Mouse (Mus musculus) liver, embryonic 14.5 days (tissue): ENCODE results near the gene Apcs. TPM values are rescaled to one million over a fixed set of nuclear protein-coding genes. Genes with fewer than 3 reads are reported as not detected.

Source experiments
- ATAC-seq: fragments of 200-750 bp; cut with Nextera tagmentation; 2 replicates; pipeline ENCODE4 v1.8.0; 2017; ENCODE audit warnings: moderate number of reproducible peaks, mild to moderate bottlenecking, moderate library complexity; ENCODE audit not compliant: insufficient read depth
- DNase-seq, 3 experiments: peaks; one replicate each; pipeline ENCODE4 v3.0.0-alpha.2; 2012 to 2013; ENCODE audit warnings: low read depth in 3 of 3, low spot score in 3 of 3
- H3K27ac ChIP-seq: fragments of 300-500 bp; sonication (generic); 2 replicates; pipeline ENCODE4 v1.5.1; 2014; ENCODE audit warnings: moderate library complexity, mild to moderate bottlenecking, control low read depth, inconsistent platforms
- H3K27me3 ChIP-seq: fragments of 300-500 bp; sonication (generic); 2 replicates; pipeline ENCODE4 v1.6.1; 2014; ENCODE audit warnings: mild to moderate bottlenecking, low read length, moderate library complexity; ENCODE audit not compliant: control insufficient read depth, insufficient read depth
- H3K36me3 ChIP-seq: fragments of 300-500 bp; sonication (generic); replicated peaks from 2 replicates; pipeline ENCODE4 v1.6.1; 2014; ENCODE audit warnings: low read depth; ENCODE audit not compliant: control insufficient read depth, insufficient read depth
- H3K4me1 ChIP-seq, 2 experiments: fragments of 200-500 bp in 1 of 2; fragments of 300-500 bp in 1 of 2; sonication (generic) in 1 of 2; replicated peaks; 2 replicates each; pipeline ENCODE4 v1.6.1; 2012 to 2014; ENCODE audit warnings: antibody characterized with exemption in 1 of 2, inconsistent platforms in 1 of 2, low read length in 1 of 2; ENCODE audit not compliant: control insufficient read depth in 2 of 2, insufficient read depth in 2 of 2
- H3K4me2 ChIP-seq: fragments of 300-500 bp; sonication (generic); 2 replicates; pipeline ENCODE4 v1.6.1; 2014; ENCODE audit warnings: low read depth, mild to moderate bottlenecking, control low read depth, moderate library complexity
- H3K4me3 ChIP-seq, 2 experiments: fragments of 200-500 bp in 1 of 2; fragments of 300-500 bp in 1 of 2; sonication (generic) in 1 of 2; 2 replicates each; pipeline ENCODE4 v1.5.1; 2012 to 2014; ENCODE audit warnings: low read depth in 2 of 2, low read length in 2 of 2, mild to moderate bottlenecking in 2 of 2, control low read depth in 1 of 2, inconsistent platforms in 1 of 2, moderate library complexity in 1 of 2; ENCODE audit not compliant: insufficient read depth in 1 of 2
- H3K9ac ChIP-seq: fragments of 300-500 bp; sonication (generic); replicated peaks from 2 replicates; pipeline ENCODE4 v1.6.1; 2014; ENCODE audit warnings: mild to moderate bottlenecking, control low read depth, moderate library complexity
- H3K9me3 ChIP-seq: fragments of 300-500 bp; sonication (generic); 2 replicates; pipeline ENCODE4 v1.6.1; 2016; ENCODE audit warnings: low read length, mixed read lengths; ENCODE audit not compliant: control insufficient read depth
- CTCF ChIP-seq: IDR thresholded peaks from 2 replicates; pipeline ENCODE4 v1.5.1; 2016; ENCODE audit warnings: antibody characterized with exemption, low read depth, control low read depth
- EP300 ChIP-seq: IDR thresholded peaks from 2 replicates; pipeline ENCODE4 v1.6.1; 2016; ENCODE audit warnings: antibody characterized with exemption, low read depth
- WGBS: fragments of 180-500 bp; shearing (Covaris S2); extraction: QIAGEN DNeasy Blood & Tissue Kit; methylation state at CpG from one replicate; pipeline ENCODE4 v1.1.7; 2014; ENCODE audit not compliant: insufficient replicate concordance; 5-methylcytosine and 5-hydroxymethylcytosine counted together
- polyA plus RNA-seq, 2 experiments: library from polyadenylated mRNA; depleted of rRNA in 1 of 2; stranded (reverse) in 1 of 2; unstranded in 1 of 2; fragments of >200 nt; fragmentation: Nextera tagmentation in 1 of 2; extraction: Ambion mirVana in 1 of 2; gene quantifications; 2 replicates each; pipeline versions ENCODE4 v1.2.1 to v1.2.3; 2012 to 2014

The Apcs gene
- 9.8 and 14.4 TPM in 2 replicates for polyA plus RNA-seq (2012; rRNA removed)
- polyA plus RNA-seq (2014; fragmentation: Nextera tagmentation; extraction: Ambion mirVana) = 48.5 and 64.3 TPM in 2 replicates

DNA sequence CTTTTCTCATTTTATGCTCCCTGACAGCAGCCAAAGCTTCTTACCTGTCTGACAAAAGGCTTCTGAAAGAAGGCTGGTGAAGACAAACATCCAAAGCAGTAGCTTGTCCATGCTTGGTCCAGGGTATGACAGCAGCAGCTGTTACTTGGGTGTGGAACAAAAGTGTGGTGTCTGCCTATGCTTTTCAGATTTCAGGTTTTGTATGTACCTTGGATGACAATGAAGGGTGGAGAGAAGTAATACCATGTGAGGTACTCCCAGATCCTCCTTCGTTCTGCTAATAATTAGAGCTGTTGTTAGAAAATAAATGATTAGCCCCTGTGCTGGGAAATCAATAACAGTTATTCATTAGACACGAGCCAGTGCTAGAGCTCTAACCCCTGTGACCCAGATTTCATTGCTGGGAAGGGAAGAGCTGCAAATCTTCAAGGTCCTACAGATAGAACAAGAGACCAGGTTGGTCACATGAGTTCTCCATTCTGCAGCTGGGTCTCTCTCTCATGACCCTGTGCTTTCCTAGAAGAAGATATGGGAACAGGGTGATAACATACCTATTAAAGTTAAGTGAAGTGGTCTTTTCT, at the start of gene Apcs:
TSS of gene Apcs (minus strand) at position 265 of the 581 bp plus-strand sequence.
- Histone ChIP-seq H3K36me3 (no peaks in the 10 kb centered on the region), H3K4me1 (no peaks in the 10 kb centered on the region; a peak in 1 of 4 replicates), H3K9ac (no peak within 1 kb of the TSS), H3K4me2 (peak within 1 kb of the TSS; percentile 28), H3K27me3 (no peaks in the 10 kb centered on the region), H3K4me3 (no peak within 1 kb of the TSS), H3K27ac (no peak within 1 kb of the TSS), H3K9me3 (no peaks in the 10 kb centered on the region)
- TF ChIP-seq EP300 (no peak), CTCF (no peak)
- WGBS = 19% methylated on average over 2 of the region's 2 CpGs
- ATAC-seq = peak; percentile 45; the same call in 1 of the 2 replicates
- peak in 2 of 3 experiments; percentile 7 to 12 for DNase-seq

GRCm38 (mm10) chr1:172932197-172932596, 37.4 kb upstream of the Apcs start:
- Histone ChIP-seq H3K9me3 (no peaks in the 10 kb centered on the region), H3K4me3 (no peak overlapping the region), H3K4me2 (no peak overlapping the region), H3K27ac (no peak overlapping the region), H3K36me3 (no peaks in the 10 kb centered on the region), H3K4me1 (no peaks in the 10 kb centered on the region), H3K27me3 (no peaks in the 10 kb centered on the region), H3K9ac (no peak overlapping the region)
- ATAC-seq = no peak
- 56% methylated on average over 2 of the region's 2 CpGs for WGBS
- DNase-seq = peak in 1 of 3 experiments; percentile 6
- no peak for TF ChIP-seq EP300
- TF ChIP-seq CTCF = no peak

- Histone ChIP-seq H3K4me3 (no peak overlapping the region), H3K9ac (no peak overlapping the region), H3K27ac (no peak overlapping the region), H3K9me3 (no peaks in the 10 kb centered on the region), H3K27me3 (no peaks in the 10 kb centered on the region), H3K4me2 (no peak overlapping the region), H3K36me3 (no peaks in the 10 kb centered on the region), H3K4me1 (no peaks in the 10 kb centered on the region)
- WGBS = 58% methylated on average over 2 of the region's 2 CpGs
- ATAC-seq = no peak
- TF ChIP-seq CTCF = no peak
- TF ChIP-seq EP300 = no peak
- DNase-seq = no peak
Observed at GRCm38 (mm10) chr1:172918450-172918849, 23.6 kb upstream of the Apcs start.

- DNase-seq = no peak
- WGBS = 30% methylated on average over 1 of the region's 1 CpGs
- Histone ChIP-seq H3K4me1 (no peaks in the 10 kb centered on the region), H3K4me3 (no peak overlapping the region), H3K9me3 (no peaks in the 10 kb centered on the region), H3K9ac (no peak overlapping the region), H3K27me3 (no peaks in the 10 kb centered on the region), H3K27ac (no peak overlapping the region), H3K36me3 (no peaks in the 10 kb centered on the region), H3K4me2 (no peak overlapping the region)
- TF ChIP-seq EP300 (no peak), CTCF (no peak)
- no peak for ATAC-seq
Observed at GRCm38 (mm10) chr1:172917115-172917514, 22.3 kb upstream of the Apcs start.

GRCm38 (mm10) chr1:172903313-172903712, 8.5 kb upstream of the Apcs start:
- H3K36me3 ChIP-seq = no peaks in the 10 kb centered on the region
- H3K4me1 ChIP-seq = no peaks in the 10 kb centered on the region
- no peak overlapping the region for H3K9ac ChIP-seq
- no peak overlapping the region for H3K4me3 ChIP-seq
- H3K27me3 ChIP-seq = no peaks in the 10 kb centered on the region
- H3K9me3 ChIP-seq = no peaks in the 10 kb centered on the region
- no peak overlapping the region for H3K27ac ChIP-seq
- ATAC-seq (0 out of 2 replicates have a peak, but pooled peaks have one; percentile 47), DNase-seq (no peak)
- TF ChIP-seq CTCF = no peak
- no peak for TF ChIP-seq EP300
- no peak overlapping the region for H3K4me2 ChIP-seq
